Mouse (Mus musculus) brain, embryonic 14.5 days (tissue): Measurements from ENCODE around the gene Zfp36. TPM values are rescaled to one million over a fixed set of nuclear protein-coding genes. Genes with fewer than 3 reads are reported as not detected.

Experiments used
- DNase-seq: peaks from one replicate; pipeline ENCODE4 v3.0.0-alpha.2; 2011; ENCODE audit warnings: low read depth
- CTCF ChIP-seq: fragments of 200-500 bp; IDR thresholded peaks from 2 replicates; pipeline ENCODE4 v1.5.1; 2012; ENCODE audit warnings: inconsistent platforms, mild to moderate bottlenecking, moderate library complexity, borderline replicate concordance; ENCODE audit not compliant: insufficient read depth, insufficient read length; ENCODE audit errors: extremely low read depth
- POLR2A ChIP-seq: fragments of 200-500 bp; IDR thresholded peaks from 2 replicates; pipeline ENCODE4 v1.6.1; 2012; ENCODE audit warnings: mild to moderate bottlenecking, inconsistent platforms, borderline replicate concordance; ENCODE audit not compliant: poor library complexity, insufficient read depth, insufficient read length, severe bottlenecking; ENCODE audit errors: extremely low read depth
- polyA plus RNA-seq: library from polyadenylated mRNA; depleted of rRNA; stranded (reverse); fragments of >200 nt; gene quantifications from 2 replicates; pipeline ENCODE4 v1.2.3, GENCODE M21; 2012; rRNA removed

Gene Zfp36
- polyA plus RNA-seq: 4.1 and 4.3 TPM in 2 replicates

- TF ChIP-seq CTCF: no peak
- no peak for TF ChIP-seq POLR2A
- DNase-seq: no peak
Observed at GRCm38 (mm10) chr7:28380237-28381016, at the start of gene Zfp36. Gene Zfp36, minus strand, starts transcription at chr7:28380253.

GRCm38 (mm10) chr7:28427738-28428137 lies 47.7 kb upstream of the Zfp36 start:
- DNase-seq: no peak
- TF ChIP-seq POLR2A (no peak), CTCF (no peak)

GRCm38 (mm10) chr7:28423018-28423417 lies 43.0 kb upstream of the Zfp36 start:
- DNase-seq: no peak
- TF ChIP-seq POLR2A (no peak), CTCF (no peak)

GRCm38 (mm10) chr7:28419416-28419815 lies 39.4 kb upstream of the Zfp36 start:
- TF ChIP-seq CTCF (no peak), POLR2A (no peak)
- DNase-seq: no peak

- DNase-seq: peak; percentile 6
- TF ChIP-seq POLR2A (no peak), CTCF (no peak)
Observed at GRCm38 (mm10) chr7:28418096-28418670, 38.1 kb upstream of the Zfp36 start.

- TF ChIP-seq POLR2A: no peak
- peak; percentile 17; the same call in 1 of the 2 replicates for TF ChIP-seq CTCF
- no peak for DNase-seq
Observed at GRCm38 (mm10) chr7:28417368-28417767, 37.3 kb upstream of the Zfp36 start.

- no peak for TF ChIP-seq POLR2A
- no peak for DNase-seq
Observed at GRCm38 (mm10) chr7:28412826-28413225, 32.8 kb upstream of the Zfp36 start.

- no peak for DNase-seq
- no peak for TF ChIP-seq POLR2A
- no peak for TF ChIP-seq CTCF
Observed at GRCm38 (mm10) chr7:28410841-28411475, 30.9 kb upstream of the Zfp36 start.

GRCm38 (mm10) chr7:28401942-28402341 lies 21.9 kb upstream of the Zfp36 start:
- TF ChIP-seq POLR2A (no peak), CTCF (no peak)
- no peak for DNase-seq

- no peak for TF ChIP-seq POLR2A
- TF ChIP-seq CTCF: no peak
- DNase-seq: no peak
Observed at GRCm38 (mm10) chr7:28401030-28401429, 21.0 kb upstream of the Zfp36 start.

- TF ChIP-seq CTCF: no peak
- no peak for DNase-seq
Observed at GRCm38 (mm10) chr7:28398696-28399340, 18.8 kb upstream of the Zfp36 start.

- peak; percentile 56 for DNase-seq
- TF ChIP-seq CTCF (peak; percentile 33; the same call in 1 of the 2 replicates), POLR2A (no peak)
Observed at GRCm38 (mm10) chr7:28398000-28398399, 17.9 kb upstream of the Zfp36 start.
